29 mouse cellular contexts compared by ENCODE assay signal in the genomic region with DNA sequence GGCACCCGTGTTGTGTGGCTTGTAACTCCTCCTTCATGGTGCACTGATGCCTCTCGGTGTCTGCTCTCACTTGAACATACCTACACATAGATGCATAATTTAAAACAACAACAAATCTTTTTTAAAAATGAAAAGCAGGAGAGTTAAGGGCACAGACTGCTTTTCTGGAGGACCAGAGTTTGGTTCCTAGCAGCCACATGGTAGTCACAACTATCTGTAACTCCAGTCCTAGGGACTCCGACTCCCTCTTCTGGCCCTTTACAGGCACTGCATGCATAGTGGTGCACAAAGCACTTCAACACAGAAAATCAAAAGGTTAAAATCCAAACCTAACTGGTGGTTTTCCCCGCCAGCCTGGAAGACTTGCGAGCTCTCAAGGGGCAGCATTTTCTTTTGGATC. TPM values are rescaled to one million over a fixed set of nuclear protein-coding genes. Genes with fewer than 3 reads are reported as not detected.
DNase-seq lines count a peak whose midpoint lies in the region; ATAC-seq and TF ChIP-seq lines count a peak whose summit lies in the region.
"Had no signal": no experiment of that assay in that cellular context is flagged by ENCODE, and none has a peak within 500 bp of the region (broad histone marks: within the 10 kb centered on the region; RNA-seq: fewer than 3 reads in every experiment).

No protein-coding gene starts in this region.

- H3K27me3 ChIP-seq in forebrain, postnatal 0 days (ENCODE audit: insufficient read depth, low read length), result no peaks in the 10 kb centered on the region
- H3K27me3 ChIP-seq in forebrain, embryonic 16.5 days (replicated peaks; ENCODE audit: control insufficient read depth, insufficient read depth, low read length), result no peaks in the 10 kb centered on the region
- no peaks in the 10 kb centered on the region for H3K27me3 ChIP-seq in kidney, postnatal 0 days (ENCODE audit: insufficient read depth, low read length)
- no peaks in the 10 kb centered on the region for H3K27me3 ChIP-seq in midbrain, embryonic 11.5 days (ENCODE audit: control insufficient read depth, insufficient read depth, low read length)
- no peaks in the 10 kb centered on the region for H3K27me3 ChIP-seq in midbrain, embryonic 15.5 days (replicated peaks)
- H3K27me3 ChIP-seq in stomach, postnatal 0 days (ENCODE audit: control insufficient read depth, insufficient read depth, low read length), result no peaks in the 10 kb centered on the region
- H3K27me3 ChIP-seq: hindbrain, embryonic 12.5 days; intestine, embryonic 15.5 days had no signal

- peaks cover 2% of the 10 kb centered on the region; the same call in 1 of the 2 replicates for H3K4me1 ChIP-seq in forebrain, postnatal 0 days (ENCODE audit: insufficient read depth)
- peaks cover 14% of the 10 kb centered on the region for H3K4me1 ChIP-seq in forebrain, embryonic 16.5 days (replicated peaks; ENCODE audit: control insufficient read depth, insufficient read depth, low read length)
- peaks cover 6% of the 10 kb centered on the region; the same call in 1 of the 2 replicates for H3K4me1 ChIP-seq in kidney, postnatal 0 days (replicated peaks; ENCODE audit: insufficient read depth, low read length)
- H3K4me1 ChIP-seq in midbrain, embryonic 11.5 days (ENCODE audit: control insufficient read depth, insufficient read depth, low read length), result peaks cover 5% of the 10 kb centered on the region
- H3K4me1 ChIP-seq in midbrain, embryonic 15.5 days, result peaks cover 18% of the 10 kb centered on the region
- peaks cover 2% of the 10 kb centered on the region; the same call in 1 of the 2 replicates for H3K4me1 ChIP-seq in stomach, postnatal 0 days (replicated peaks; ENCODE audit: control insufficient read depth, insufficient read depth)

- DNase-seq in forebrain, postnatal 0 days, result no peak
- no peak for DNase-seq in kidney, postnatal 0 days (ENCODE audit: low spot score)
- DNase-seq in kidney, postnatal 10 days, result no peak
- peak; percentile 61 for DNase-seq in midbrain, embryonic 11.5 days (ENCODE audit: low spot score, missing footprints)
- no peak for DNase-seq in stomach, postnatal 0 days (ENCODE audit: low spot score)
- DNase-seq: adrenal gland, postnatal 36 days; cerebellum, adult 11-12 months; cerebellum, postnatal 25 days; gastrocnemius, postnatal 25 days; heart, postnatal 10 days; retina, postnatal 1 day; right cerebral cortex, postnatal 4 days had no signal

- H3K36me3 ChIP-seq in forebrain, postnatal 0 days (ENCODE audit: insufficient read depth), result peaks cover 57% of the 10 kb centered on the region
- peaks cover 36% of the 10 kb centered on the region for H3K36me3 ChIP-seq in forebrain, embryonic 16.5 days (ENCODE audit: control insufficient read depth, insufficient read depth)
- H3K36me3 ChIP-seq in kidney, postnatal 0 days (ENCODE audit: insufficient read depth, low read length), result peaks cover 47% of the 10 kb centered on the region
- peaks cover 24% of the 10 kb centered on the region for H3K36me3 ChIP-seq in midbrain, embryonic 11.5 days (ENCODE audit: control insufficient read depth, insufficient read depth, low read length)
- H3K36me3 ChIP-seq in midbrain, embryonic 15.5 days (replicated peaks), result peaks cover 53% of the 10 kb centered on the region
- H3K36me3 ChIP-seq in stomach, postnatal 0 days (ENCODE audit: control insufficient read depth, insufficient read depth, low read length), result peaks cover 36% of the 10 kb centered on the region

- no peak overlapping the region for H3K9ac ChIP-seq in forebrain, postnatal 0 days
- no peak overlapping the region for H3K9ac ChIP-seq in forebrain, embryonic 16.5 days (replicated peaks; ENCODE audit: low read depth, low read length)
- H3K9ac ChIP-seq in kidney, postnatal 0 days (ENCODE audit: low read depth, low read length), result no peak overlapping the region
- H3K9ac ChIP-seq in midbrain, embryonic 11.5 days (ENCODE audit: low read length), result no peak overlapping the region
- no peak overlapping the region for H3K9ac ChIP-seq in midbrain, embryonic 15.5 days
- H3K9ac ChIP-seq in stomach, postnatal 0 days (ENCODE audit: low read length), result no peak overlapping the region
- H3K9ac ChIP-seq: hindbrain, embryonic 12.5 days; intestine, embryonic 15.5 days had no signal

- ATAC-seq in forebrain, postnatal 0 days, result no peak
- no peak for ATAC-seq in forebrain, embryonic 16.5 days
- no peak for ATAC-seq in kidney, postnatal 0 days (replicated peaks; ENCODE audit: low FRiP score, low read depth)
- no peak for ATAC-seq in midbrain, embryonic 11.5 days (ENCODE audit: low FRiP score)
- ATAC-seq in midbrain, embryonic 15.5 days (replicated peaks), result no peak
- ATAC-seq in stomach, postnatal 0 days (ENCODE audit: low FRiP score, low TSS enrichment), result no peak
- ATAC-seq in megakaryocyte, adult 5-6 weeks (ENCODE audit: poor library complexity, severe bottlenecking), result no peak
- ATAC-seq: CD4-positive, CD25-positive, alpha-beta regulatory T cell, adult 4 months; intestine, embryonic 15.5 days had no signal

- TF ChIP-seq CTCF in forebrain, postnatal 0 days (IDR thresholded peaks at IDR 0.05; ENCODE audit: low read depth), result peak; percentile 41
- TF ChIP-seq CTCF in kidney, postnatal 0 days (IDR thresholded peaks at IDR 0.05; ENCODE audit: low read depth), result peak; percentile 25; the same call in 1 of the 2 replicates
- TF ChIP-seq CTCF in stomach, postnatal 0 days (IDR thresholded peaks at IDR 0.05; ENCODE audit: low read depth), result peak; percentile 33

- TF ChIP-seq EP300 in stomach, postnatal 0 days (optimal IDR thresholded peaks at IDR 0.05), result no peak

- H3K4me2 ChIP-seq in forebrain, postnatal 0 days (ENCODE audit: low read depth), result no peak overlapping the region
- no peak overlapping the region for H3K4me2 ChIP-seq in forebrain, embryonic 16.5 days (ENCODE audit: low read length)
- no peak overlapping the region for H3K4me2 ChIP-seq in kidney, postnatal 0 days (ENCODE audit: low read length)
- H3K4me2 ChIP-seq in midbrain, embryonic 11.5 days, result no peak overlapping the region
- H3K4me2 ChIP-seq in midbrain, embryonic 15.5 days, result no peak overlapping the region
- no peak overlapping the region for H3K4me2 ChIP-seq in stomach, postnatal 0 days (replicated peaks; ENCODE audit: low read depth)
- H3K4me2 ChIP-seq: hindbrain, embryonic 12.5 days; intestine, embryonic 15.5 days had no signal

- 99% methylated on average over 5 of the region's 5 CpGs for WGBS in forebrain, postnatal 0 days
- WGBS in forebrain, embryonic 16.5 days, result 95% methylated on average over 5 of the region's 5 CpGs
- 95% methylated on average over 5 of the region's 5 CpGs for WGBS in kidney, postnatal 0 days
- WGBS in midbrain, embryonic 11.5 days, result 96% methylated on average over 5 of the region's 5 CpGs
- WGBS in midbrain, embryonic 15.5 days, result 97% methylated on average over 5 of the region's 5 CpGs
- 94% methylated on average over 5 of the region's 5 CpGs for WGBS in stomach, postnatal 0 days

- no peak overlapping the region for H3K27ac ChIP-seq in forebrain, postnatal 0 days (ENCODE audit: low read depth, low read length)
- no peak overlapping the region for H3K27ac ChIP-seq in forebrain, embryonic 16.5 days (ENCODE audit: low read length)
- H3K27ac ChIP-seq in kidney, postnatal 0 days, result no peak overlapping the region
- H3K27ac ChIP-seq in midbrain, embryonic 11.5 days (ENCODE audit: low read depth, low read length), result no peak overlapping the region
- no peak overlapping the region for H3K27ac ChIP-seq in midbrain, embryonic 15.5 days
- H3K27ac ChIP-seq in stomach, postnatal 0 days (replicated peaks), result no peak overlapping the region
- H3K27ac ChIP-seq: forebrain, embryonic 10.5 days; heart, embryonic 10.5 days; hindbrain, embryonic 12.5 days; intestine, embryonic 15.5 days had no signal

- no peaks in the 10 kb centered on the region for H3K9me3 ChIP-seq in forebrain, postnatal 0 days (ENCODE audit: low read length)
- no peaks in the 10 kb centered on the region for H3K9me3 ChIP-seq in forebrain, embryonic 16.5 days (ENCODE audit: control insufficient read depth, low read length)
- H3K9me3 ChIP-seq in kidney, postnatal 0 days (replicated peaks; ENCODE audit: low read length), result no peaks in the 10 kb centered on the region
- H3K9me3 ChIP-seq in midbrain, embryonic 11.5 days (ENCODE audit: control insufficient read depth, low read length), result no peaks in the 10 kb centered on the region
- no peaks in the 10 kb centered on the region for H3K9me3 ChIP-seq in midbrain, embryonic 15.5 days
- H3K9me3 ChIP-seq in stomach, postnatal 0 days (ENCODE audit: control insufficient read depth, low read length), result no peaks in the 10 kb centered on the region
- H3K9me3 ChIP-seq: heart, embryonic 10.5 days; hindbrain, embryonic 12.5 days; intestine, embryonic 15.5 days had no signal

- H3K4me3 ChIP-seq in forebrain, postnatal 0 days (ENCODE audit: low read depth, low read length), result no peak overlapping the region
- H3K4me3 ChIP-seq in forebrain, embryonic 16.5 days (replicated peaks; ENCODE audit: low read length), result no peak overlapping the region
- H3K4me3 ChIP-seq in kidney, postnatal 0 days (replicated peaks; ENCODE audit: low read depth, low read length), result no peak overlapping the region
- no peak overlapping the region for H3K4me3 ChIP-seq in midbrain, embryonic 11.5 days (ENCODE audit: low read depth, low read length)
- H3K4me3 ChIP-seq in midbrain, embryonic 15.5 days, result no peak overlapping the region
- no peak overlapping the region for H3K4me3 ChIP-seq in stomach, postnatal 0 days (ENCODE audit: low read depth, low read length)
- H3K4me3 ChIP-seq: forebrain, embryonic 10.5 days; heart, embryonic 10.5 days; hindbrain, embryonic 12.5 days; intestine, embryonic 15.5 days had no signal

RNA-seq across cellular contexts. Expression of a gene that starts 3.8 kb away (rescaled TPM):
- 20.2 and 29.5 TPM in 2 replicates for total RNA-seq in forebrain, postnatal 0 days (2014; rRNA removed)
- 19.5 and 20.4 TPM in 2 replicates for polyA plus RNA-seq in forebrain, postnatal 0 days (2015; fragmentation: Nextera tagmentation; extraction: Ambion mirVana)
- 38.0 and 41.8 TPM in 2 replicates for polyA plus RNA-seq in forebrain, embryonic 16.5 days (2015; fragmentation: Nextera tagmentation; extraction: Ambion mirVana)
- polyA plus RNA-seq in kidney, postnatal 0 days (2015; fragmentation: Nextera tagmentation; extraction: Ambion mirVana), result 22.7 and 23.8 TPM in 2 replicates
- polyA plus RNA-seq in midbrain, embryonic 11.5 days (2014; fragmentation: Nextera tagmentation; extraction: Ambion mirVana), result 29.6 and 30.0 TPM in 2 replicates
- polyA plus RNA-seq in midbrain, embryonic 15.5 days (2015; fragmentation: Nextera tagmentation; extraction: Ambion mirVana), result 35.3 and 37.3 TPM in 2 replicates
- 13.5 and 15.2 TPM in 2 replicates for polyA plus RNA-seq in stomach, postnatal 0 days (2015; fragmentation: Nextera tagmentation; extraction: Ambion mirVana)
- 7.0 and 7.4 TPM in 2 replicates for total RNA-seq in megakaryocyte, adult 5-6 weeks (2015)
- total RNA-seq in megakaryocyte, adult 5-6 weeks (2017), result 10.2 and 11.9 TPM in 2 replicates

RNA-seq across cellular contexts. Expression of a gene that starts 20.5 kb away (rescaled TPM):
- total RNA-seq in forebrain, postnatal 0 days (2014; rRNA removed), result not detected in 2 replicates
- polyA plus RNA-seq in forebrain, postnatal 0 days (2015; fragmentation: Nextera tagmentation; extraction: Ambion mirVana), result not detected in 2 replicates
- polyA plus RNA-seq in forebrain, embryonic 16.5 days (2015; fragmentation: Nextera tagmentation; extraction: Ambion mirVana), result not detected in 2 replicates
- polyA plus RNA-seq in kidney, postnatal 0 days (2015; fragmentation: Nextera tagmentation; extraction: Ambion mirVana), result not detected in 2 replicates
- not detected in 2 replicates for polyA plus RNA-seq in midbrain, embryonic 11.5 days (2014; fragmentation: Nextera tagmentation; extraction: Ambion mirVana)
- polyA plus RNA-seq in midbrain, embryonic 15.5 days (2015; fragmentation: Nextera tagmentation; extraction: Ambion mirVana), result not detected in 2 replicates
- polyA plus RNA-seq in stomach, postnatal 0 days (2015; fragmentation: Nextera tagmentation; extraction: Ambion mirVana), result 3.4 and 3.5 TPM in 2 replicates
- total RNA-seq in megakaryocyte, adult 5-6 weeks (2015), result not detected in 2 replicates
- not detected in 2 replicates for total RNA-seq in megakaryocyte, adult 5-6 weeks (2017)
- total RNA-seq: adrenal gland, postnatal 36 days; gastrocnemius, postnatal 25 days; left cerebral cortex, adult 18-20 months; megakaryocyte-erythroid progenitor cell, adult 5-6 weeks; monocyte, adult 5-6 weeks had no signal
- polyA plus RNA-seq: CD4-positive, CD25-positive, alpha-beta regulatory T cell, adult 4 months; forebrain, embryonic 10.5 days; heart, embryonic 10.5 days; hindbrain, embryonic 12.5 days; kidney, embryonic 16.5 days; limb, embryonic 11.5 days; liver, embryonic 16.5 days; neural tube, embryonic 11.5 days; thymus, postnatal 0 days; urinary bladder, adult 2 months had no signal

RNA-seq across cellular contexts. Expression of a gene that starts 20.7 kb away (rescaled TPM):
- total RNA-seq in forebrain, postnatal 0 days (2014; rRNA removed), result 6.0 and 9.9 TPM in 2 replicates
- polyA plus RNA-seq in forebrain, postnatal 0 days (2015; fragmentation: Nextera tagmentation; extraction: Ambion mirVana), result 6.0 and 8.1 TPM in 2 replicates
- 11.4 and 11.7 TPM in 2 replicates for polyA plus RNA-seq in forebrain, embryonic 16.5 days (2015; fragmentation: Nextera tagmentation; extraction: Ambion mirVana)
- 8.1 and 8.9 TPM in 2 replicates for polyA plus RNA-seq in kidney, postnatal 0 days (2015; fragmentation: Nextera tagmentation; extraction: Ambion mirVana)
- polyA plus RNA-seq in midbrain, embryonic 11.5 days (2014; fragmentation: Nextera tagmentation; extraction: Ambion mirVana), result 14.4 and 17.2 TPM in 2 replicates
- polyA plus RNA-seq in midbrain, embryonic 15.5 days (2015; fragmentation: Nextera tagmentation; extraction: Ambion mirVana), result 11.4 and 11.8 TPM in 2 replicates
- polyA plus RNA-seq in stomach, postnatal 0 days (2015; fragmentation: Nextera tagmentation; extraction: Ambion mirVana), result 3.6 and 3.9 TPM in 2 replicates
- total RNA-seq in megakaryocyte, adult 5-6 weeks (2015), result 35.4 and 37.3 TPM in 2 replicates
- total RNA-seq in megakaryocyte, adult 5-6 weeks (2017), result 5.2 and 7.4 TPM in 2 replicates

RNA-seq across cellular contexts. Expression of a gene that starts 23.8 kb away (rescaled TPM):
- total RNA-seq in forebrain, postnatal 0 days (2014; rRNA removed), result not detected in 2 replicates
- 0.18 TPM in 1 of 2 replicates, not detected in the other for polyA plus RNA-seq in forebrain, postnatal 0 days (2015; fragmentation: Nextera tagmentation; extraction: Ambion mirVana)
- polyA plus RNA-seq in forebrain, embryonic 16.5 days (2015; fragmentation: Nextera tagmentation; extraction: Ambion mirVana), result not detected in 2 replicates
- polyA plus RNA-seq in kidney, postnatal 0 days (2015; fragmentation: Nextera tagmentation; extraction: Ambion mirVana), result not detected in 2 replicates
- polyA plus RNA-seq in midbrain, embryonic 11.5 days (2014; fragmentation: Nextera tagmentation; extraction: Ambion mirVana), result 0.12 TPM in 1 of 2 replicates, not detected in the other
- polyA plus RNA-seq in midbrain, embryonic 15.5 days (2015; fragmentation: Nextera tagmentation; extraction: Ambion mirVana), result 0.18 TPM in 1 of 2 replicates, not detected in the other
- 1.1 and 1.2 TPM in 2 replicates for polyA plus RNA-seq in stomach, postnatal 0 days (2015; fragmentation: Nextera tagmentation; extraction: Ambion mirVana)
- total RNA-seq in megakaryocyte, adult 5-6 weeks (2015), result not detected in 2 replicates
- not detected in 2 replicates for total RNA-seq in megakaryocyte, adult 5-6 weeks (2017)
- total RNA-seq: adrenal gland, postnatal 36 days; gastrocnemius, postnatal 25 days; left cerebral cortex, adult 18-20 months; monocyte, adult 5-6 weeks had no signal
- polyA plus RNA-seq: CD4-positive, CD25-positive, alpha-beta regulatory T cell, adult 4 months; hindbrain, embryonic 12.5 days; liver, embryonic 16.5 days; neural tube, embryonic 11.5 days; urinary bladder, adult 2 months had no signal
